Mouse (Mus musculus) heart, postnatal 0 days (tissue): ENCODE data around the gene Tnks2.

ENCODE experiments used
- CTCF ChIP-seq: IDR thresholded peaks from 2 replicates; pipeline ENCODE4 v1.5.1; 2016; ENCODE audit warnings: antibody characterized with exemption, control low read depth, low read depth
- EP300 ChIP-seq: IDR thresholded peaks from 2 replicates; pipeline ENCODE4 v1.6.1; 2016; ENCODE audit warnings: antibody characterized with exemption, low read depth

GRCm38 (mm10) chr19:36909676-36910292 is 75.8 kb downstream of the Tnks2 start:
- TF ChIP-seq CTCF (peak; percentile 63), EP300 (no peak)
